In genomic region chrX:71434860-71435259, GRCm38 (mm10) we compare ENCODE assay signal across 12 mouse cellular contexts. TPM values are rescaled to one million over a fixed set of nuclear protein-coding genes. Genes with fewer than 3 reads are reported as not detected.
DNase-seq lines count a peak whose midpoint lies in the region; ATAC-seq lines count a peak whose summit lies in the region.
"Had no signal": no experiment of that assay in that cellular context is flagged by ENCODE, and none has a peak within 500 bp of the region (broad histone marks: within the 10 kb centered on the region; RNA-seq: fewer than 3 reads in every experiment).

No protein-coding gene starts in this region.

- H3K36me3 ChIP-seq in forebrain, embryonic 12.5 days (replicated peaks), result no peaks in the 10 kb centered on the region
- H3K36me3 ChIP-seq in midbrain, embryonic 10.5 days, result 0 out of 2 replicates have a peak, but pooled peaks cover 3% of the 10 kb centered on the region
- H3K36me3 ChIP-seq: lung, embryonic 15.5 days had no signal

- no peak overlapping the region for H3K27ac ChIP-seq in forebrain, embryonic 12.5 days
- no peak overlapping the region for H3K27ac ChIP-seq in midbrain, embryonic 10.5 days (replicated peaks)
- H3K27ac ChIP-seq: heart, embryonic 10.5 days; lung, embryonic 15.5 days had no signal

- H3K27me3 ChIP-seq in forebrain, embryonic 12.5 days, result no peaks in the 10 kb centered on the region
- H3K27me3 ChIP-seq in midbrain, embryonic 10.5 days (ENCODE audit: low read depth, poor library complexity, severe bottlenecking), result peaks cover 65% of the 10 kb centered on the region
- H3K27me3 ChIP-seq: lung, embryonic 15.5 days had no signal

- H3K9me3 ChIP-seq in forebrain, embryonic 12.5 days, result no peaks in the 10 kb centered on the region
- no peaks in the 10 kb centered on the region for H3K9me3 ChIP-seq in midbrain, embryonic 10.5 days (replicated peaks)
- H3K9me3 ChIP-seq: heart, embryonic 10.5 days; lung, embryonic 15.5 days had no signal

- H3K9ac ChIP-seq in forebrain, embryonic 12.5 days, result no peak overlapping the region
- H3K9ac ChIP-seq: lung, embryonic 15.5 days had no signal

- peak; percentile 12 for DNase-seq in ZHBTc4 (ENCODE audit: low read depth, low spot score)
- peak; percentile 64 for DNase-seq in adrenal gland, postnatal 14 days
- DNase-seq in midbrain, embryonic 10.5 days (ENCODE audit: low spot score), result peak; percentile 13
- DNase-seq in spleen, postnatal 4 days (ENCODE audit: low spot score in 2 of 2), result no peak
- no peak for DNase-seq in yolk sac, embryonic 10.5 days (ENCODE audit: low spot score)
- DNase-seq in gastrocnemius, postnatal 25 days, result no peak
- DNase-seq in cerebellum, adult 9-10 months, result no peak
- DNase-seq: cerebellum, adult 11-12 months had no signal

- no peak overlapping the region for H3K4me2 ChIP-seq in forebrain, embryonic 12.5 days
- H3K4me2 ChIP-seq: lung, embryonic 15.5 days had no signal

- 30% methylated on average over 8 of the region's 8 CpGs for WGBS in forebrain, embryonic 12.5 days
- WGBS in midbrain, embryonic 10.5 days, result 42% methylated on average over 8 of the region's 8 CpGs

- H3K4me3 ChIP-seq in forebrain, embryonic 12.5 days (replicated peaks), result no peak overlapping the region
- H3K4me3 ChIP-seq in midbrain, embryonic 10.5 days, result no peak overlapping the region
- H3K4me3 ChIP-seq: heart, embryonic 10.5 days; lung, embryonic 15.5 days had no signal

- ATAC-seq in forebrain, embryonic 12.5 days (ENCODE audit: low FRiP score), result peak; percentile 81; the same call in 1 of the 2 replicates
- ATAC-seq: intestine, postnatal 0 days had no signal

- peaks cover 8% of the 10 kb centered on the region; the same call in 1 of the 2 replicates for H3K4me1 ChIP-seq in forebrain, embryonic 12.5 days
- peaks cover 12% of the 10 kb centered on the region for H3K4me1 ChIP-seq in midbrain, embryonic 10.5 days
- H3K4me1 ChIP-seq: heart, embryonic 10.5 days; lung, embryonic 15.5 days had no signal

RNA-seq across cellular contexts. Expression of gene Cd99l2, which starts 57.8 kb away (rescaled TPM):
- 55.5 and 58.6 TPM in 2 replicates for total RNA-seq in adrenal gland, postnatal 14 days (2021)
- 38.1 and 40.7 TPM in 2 replicates for polyA plus RNA-seq in forebrain, embryonic 12.5 days (2016; fragmentation: Nextera tagmentation; extraction: Ambion mirVana)
- polyA plus RNA-seq in midbrain, embryonic 10.5 days (2016; fragmentation: Nextera tagmentation; extraction: Ambion mirVana), result 22.0 and 24.8 TPM in 2 replicates
- total RNA-seq in gastrocnemius, postnatal 25 days (2021), result 10 to 100 TPM; 43.9 to 57.0 TPM

Comparison
In these comparisons a context has a peak if more than half of its experiments do, and no peak if none do; other contexts are left out.
1. DNase-seq: peak in ZHBTc4 (single experiment), adrenal gland, postnatal 14 days (single experiment) and midbrain, embryonic 10.5 days (single experiment); none in spleen, postnatal 4 days (0 of 2), yolk sac, embryonic 10.5 days (single experiment), gastrocnemius, postnatal 25 days (single experiment) and cerebellum, adult 9-10 months (single experiment).